Mouse (Mus musculus) liver, embryonic 11.5 days (tissue): Measurements from ENCODE around the gene Ldlrad3. TPM values are rescaled to one million over a fixed set of nuclear protein-coding genes. Genes with fewer than 3 reads are reported as not detected.

Source experiments
- ATAC-seq: fragments of 200-750 bp; cut with Nextera tagmentation; replicated peaks from 2 replicates; pipeline ENCODE4 v1.8.0; 2017; ENCODE audit warnings: moderate number of reproducible peaks, mild to moderate bottlenecking, moderate TSS enrichment, moderate library complexity; ENCODE audit not compliant: low FRiP score
- DNase-seq: peaks from one replicate; pipeline ENCODE4 v3.0.0-alpha.2; 2017; ENCODE audit warnings: low spot score
- H3K27ac ChIP-seq: fragments of 300-500 bp; sonication (generic); 2 replicates; pipeline ENCODE4 v1.5.1; 2014; ENCODE audit warnings: mild to moderate bottlenecking, low read depth, low read length, control low read depth
- H3K27me3 ChIP-seq: fragments of 300-500 bp; sonication (generic); replicated peaks from 2 replicates; pipeline ENCODE4 v1.6.1; 2014; ENCODE audit warnings: low read length, mixed read lengths; ENCODE audit not compliant: control insufficient read depth, insufficient read depth
- H3K36me3 ChIP-seq: fragments of 300-500 bp; sonication (generic); 2 replicates; pipeline ENCODE4 v1.6.1; 2014; ENCODE audit warnings: mild to moderate bottlenecking, low read length, moderate library complexity, mixed read lengths; ENCODE audit not compliant: control insufficient read depth, insufficient read depth
- H3K4me1 ChIP-seq: fragments of 300-500 bp; sonication (generic); replicated peaks from 2 replicates; pipeline ENCODE4 v1.6.1; 2014; ENCODE audit warnings: low read length, mixed read lengths; ENCODE audit not compliant: control insufficient read depth, insufficient read depth
- H3K4me2 ChIP-seq: fragments of 300-500 bp; sonication (generic); 2 replicates; pipeline ENCODE4 v1.6.1; 2014; ENCODE audit warnings: mild to moderate bottlenecking, control low read depth, moderate library complexity
- H3K4me3 ChIP-seq: fragments of 300-500 bp; sonication (generic); 2 replicates; pipeline ENCODE4 v1.5.1; 2014; ENCODE audit warnings: low read depth, low read length, control low read depth
- H3K9ac ChIP-seq: fragments of 300-500 bp; sonication (generic); 2 replicates; pipeline ENCODE4 v1.6.1; 2014; ENCODE audit warnings: low read depth, low read length, control low read depth
- H3K9me3 ChIP-seq: fragments of 300-500 bp; sonication (generic); 2 replicates; pipeline ENCODE4 v1.6.1; 2016; ENCODE audit warnings: low read length, inconsistent platforms, mixed read lengths; ENCODE audit not compliant: control insufficient read depth
- WGBS: fragments of 180-500 bp; shearing (Covaris S2); extraction: QIAGEN DNeasy Blood & Tissue Kit; methylation state at CpG from one replicate; pipeline ENCODE4 v1.1.7; 2014; 5-methylcytosine and 5-hydroxymethylcytosine counted together
- polyA plus RNA-seq: library from polyadenylated mRNA; unstranded; fragments of >200 nt; fragmentation: Nextera tagmentation; extraction: Ambion mirVana; gene quantifications from 2 replicates; pipeline ENCODE4 v1.2.1, GENCODE M21; 2014

Gene Ldlrad3
- polyA plus RNA-seq, 1 experiment from 2014 or later = 17.9 TPM

- Histone ChIP-seq H3K27ac (no peak overlapping the region), H3K4me1 (0 out of 2 replicates have a peak, but pooled peaks cover 6% of the 10 kb centered on the region), H3K36me3 (no peaks in the 10 kb centered on the region), H3K9ac (no peak overlapping the region), H3K4me3 (no peak overlapping the region), H3K27me3 (no peaks in the 10 kb centered on the region), H3K9me3 (no peaks in the 10 kb centered on the region), H3K4me2 (no peak overlapping the region)
- 78% methylated on average over 8 of the region's 8 CpGs for WGBS
- DNase-seq = no peak
- ATAC-seq = no peak
These were observed 55.9 kb downstream of the Ldlrad3 start for GRCm38 (mm10) chr2:102130198-102130845.

DNA sequence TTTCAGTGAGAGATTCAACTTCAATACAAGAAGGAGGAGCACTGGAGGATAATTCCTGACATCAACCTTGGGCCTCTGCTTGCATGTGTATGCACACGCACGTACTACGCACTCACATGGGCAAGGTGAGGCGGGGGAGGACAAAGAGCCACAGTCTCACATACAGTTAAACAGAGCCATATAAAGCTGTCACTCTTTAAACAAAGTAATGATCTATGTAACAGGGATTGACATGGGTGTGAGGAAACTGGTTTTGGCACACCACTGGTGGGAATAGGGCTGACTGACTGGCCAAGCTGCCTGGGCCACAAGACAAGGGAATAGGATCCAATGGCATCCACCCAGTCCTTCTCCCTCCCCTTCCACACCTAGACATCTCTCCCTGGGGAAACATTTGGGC is 57.0 kb downstream of the Ldlrad3 start:
- 0 out of 2 replicates have a peak, but pooled peaks cover 6% of the 10 kb centered on the region for H3K4me1 ChIP-seq

GRCm38 (mm10) chr2:102128500-102129030 is 57.6 kb downstream of the Ldlrad3 start:
- Histone ChIP-seq H3K27ac (no peak overlapping the region), H3K27me3 (no peaks in the 10 kb centered on the region), H3K4me1 (peaks cover 10% of the 10 kb centered on the region), H3K4me2 (no peak overlapping the region), H3K9ac (no peak overlapping the region), H3K36me3 (no peaks in the 10 kb centered on the region), H3K9me3 (no peaks in the 10 kb centered on the region), H3K4me3 (no peak overlapping the region)
- 67% methylated on average over 14 of the region's 14 CpGs for WGBS
- DNase-seq (no peak), ATAC-seq (no peak)

More for the DNA sequence above, 57.0 kb downstream of the Ldlrad3 start:
- Histone ChIP-seq H3K27me3 (no peaks in the 10 kb centered on the region), H3K27ac (no peak overlapping the region), H3K9me3 (no peaks in the 10 kb centered on the region), H3K4me2 (no peak overlapping the region), H3K36me3 (no peaks in the 10 kb centered on the region), H3K9ac (no peak overlapping the region), H3K4me3 (no peak overlapping the region)
- no peak for ATAC-seq
- DNase-seq = no peak
- WGBS = 85% methylated on average over 4 of the region's 4 CpGs

DNA sequence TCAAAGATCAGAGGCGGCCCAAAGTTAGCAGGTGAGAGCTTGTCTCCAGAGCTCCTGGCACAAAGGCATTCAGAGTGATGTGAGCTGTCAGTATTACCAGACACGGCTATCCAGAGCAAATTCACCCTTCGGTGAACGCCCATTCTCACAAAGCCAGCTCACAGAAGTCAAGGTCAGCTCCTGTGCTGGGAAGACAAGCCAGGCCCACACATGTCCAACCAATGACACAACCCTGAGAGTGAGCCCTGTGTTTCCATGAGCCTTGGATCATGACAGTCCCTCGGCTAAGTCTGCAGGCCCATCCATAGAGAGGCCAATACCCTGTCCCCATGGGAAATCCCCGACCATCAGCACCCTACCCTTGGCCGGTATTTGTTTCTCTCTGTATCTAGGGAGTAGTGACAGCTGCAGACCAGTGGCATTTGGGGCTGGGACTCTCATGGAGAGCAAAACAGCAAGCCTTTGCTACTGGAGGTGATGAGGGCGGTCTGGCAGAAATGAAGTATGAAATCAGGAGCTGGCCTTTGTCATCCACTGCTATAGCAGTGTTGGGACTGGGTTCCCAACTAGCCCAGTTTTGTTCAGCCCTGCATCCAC is 58.3 kb downstream of the Ldlrad3 start:
- Histone ChIP-seq H3K9ac (no peak overlapping the region), H3K27ac (no peak overlapping the region), H3K4me3 (no peak overlapping the region), H3K4me2 (no peak overlapping the region), H3K36me3 (no peaks in the 10 kb centered on the region), H3K27me3 (no peaks in the 10 kb centered on the region), H3K9me3 (no peaks in the 10 kb centered on the region), H3K4me1 (peaks cover 10% of the 10 kb centered on the region)
- no peak for DNase-seq
- ATAC-seq = 0 out of 2 replicates have a peak, but pooled peaks have one; percentile 33
- 70% methylated on average over 8 of the region's 8 CpGs for WGBS

GRCm38 (mm10) chr2:102127221-102127620 is 59.0 kb downstream of the Ldlrad3 start:
- no peak overlapping the region for H3K4me3 ChIP-seq
- no peaks in the 10 kb centered on the region for H3K9me3 ChIP-seq
- WGBS = 80% methylated on average over 9 of the region's 9 CpGs
- H3K36me3 ChIP-seq = no peaks in the 10 kb centered on the region
- H3K9ac ChIP-seq = no peak overlapping the region
- DNase-seq (no peak), ATAC-seq (no peak)
- no peak overlapping the region for H3K27ac ChIP-seq
- peaks cover 10% of the 10 kb centered on the region for H3K4me1 ChIP-seq
- H3K27me3 ChIP-seq = no peaks in the 10 kb centered on the region
- no peak overlapping the region for H3K4me2 ChIP-seq

- Histone ChIP-seq H3K4me3 (no peak overlapping the region), H3K4me1 (peaks cover 14% of the 10 kb centered on the region), H3K9me3 (no peaks in the 10 kb centered on the region), H3K27me3 (no peaks in the 10 kb centered on the region), H3K36me3 (no peaks in the 10 kb centered on the region), H3K4me2 (no peak overlapping the region), H3K9ac (no peak overlapping the region), H3K27ac (no peak overlapping the region)
- 86% methylated on average over 7 of the region's 7 CpGs for WGBS
- ATAC-seq (no peak), DNase-seq (no peak)
These were observed 60.1 kb downstream of the Ldlrad3 start for GRCm38 (mm10) chr2:102126076-102126475.

- Histone ChIP-seq H3K27ac (no peak overlapping the region), H3K4me1 (peaks cover 14% of the 10 kb centered on the region), H3K27me3 (no peaks in the 10 kb centered on the region), H3K9ac (no peak overlapping the region), H3K4me2 (no peak overlapping the region), H3K36me3 (no peaks in the 10 kb centered on the region), H3K4me3 (no peak overlapping the region), H3K9me3 (no peaks in the 10 kb centered on the region)
- WGBS = 53% methylated on average over 4 of the region's 4 CpGs
- no peak for ATAC-seq
- DNase-seq = no peak
These were observed 61.1 kb downstream of the Ldlrad3 start for GRCm38 (mm10) chr2:102125042-102125441.

- Histone ChIP-seq H3K4me2 (no peak overlapping the region), H3K27ac (no peak overlapping the region), H3K9ac (no peak overlapping the region), H3K27me3 (no peaks in the 10 kb centered on the region), H3K4me3 (no peak overlapping the region), H3K4me1 (peaks cover 11% of the 10 kb centered on the region), H3K9me3 (no peaks in the 10 kb centered on the region), H3K36me3 (no peaks in the 10 kb centered on the region)
- no peak for DNase-seq
- 67% methylated on average over 1 of the region's 1 CpGs for WGBS
- ATAC-seq = no peak
These were observed 64.1 kb downstream of the Ldlrad3 start for GRCm38 (mm10) chr2:102122146-102122515.
